Mouse (Mus musculus): ENCODE measurements around the gene Aipl1.
"Not testable (repeated sequence)": the region's sequence is repeated elsewhere in the genome, so short reads cannot be mapped to it uniquely, and the experiment has no call there.

Aipl1 gene

DNA sequence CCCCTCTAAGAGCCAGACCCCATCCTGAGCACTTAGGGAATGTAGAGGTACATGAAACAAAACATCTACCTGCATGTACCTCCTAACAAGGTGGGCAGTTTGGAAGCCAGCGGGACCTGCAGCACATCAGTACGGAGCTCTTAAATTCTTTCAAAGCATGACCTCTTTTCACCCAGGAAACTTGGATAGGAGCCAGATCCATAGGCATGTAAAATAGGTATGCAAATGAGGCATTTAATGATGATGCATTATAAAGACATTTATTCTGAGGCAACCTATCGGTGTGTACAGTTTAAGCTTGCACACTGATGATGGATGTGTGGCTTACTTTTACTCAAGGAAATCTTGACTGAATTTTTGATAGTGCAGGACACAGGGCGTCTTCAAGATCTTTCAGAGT is 22.6 kb downstream of the Aipl1 start:
- DNase-seq, result no peak

DNA sequence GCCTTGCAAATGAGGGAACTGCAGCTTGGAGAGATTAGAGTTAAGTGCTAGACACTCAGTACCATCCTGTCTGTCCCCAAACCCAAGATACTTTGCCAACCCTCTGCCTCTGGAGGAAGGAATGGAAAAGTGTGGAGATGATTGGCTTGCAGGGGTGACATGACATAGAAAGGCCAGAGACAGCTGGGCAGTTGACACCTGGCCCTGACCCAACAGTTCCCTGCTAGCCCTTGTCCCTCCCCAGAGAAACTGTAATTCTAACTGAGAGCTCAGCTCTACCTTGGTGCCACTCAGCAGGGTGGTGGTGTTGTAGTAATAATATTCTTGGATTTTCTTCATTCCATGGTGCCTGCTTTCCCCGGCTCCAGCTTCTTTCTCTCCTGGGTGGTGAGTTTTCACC is 25.4 kb downstream of the Aipl1 start:
- DNase-seq, result no peak

DNA sequence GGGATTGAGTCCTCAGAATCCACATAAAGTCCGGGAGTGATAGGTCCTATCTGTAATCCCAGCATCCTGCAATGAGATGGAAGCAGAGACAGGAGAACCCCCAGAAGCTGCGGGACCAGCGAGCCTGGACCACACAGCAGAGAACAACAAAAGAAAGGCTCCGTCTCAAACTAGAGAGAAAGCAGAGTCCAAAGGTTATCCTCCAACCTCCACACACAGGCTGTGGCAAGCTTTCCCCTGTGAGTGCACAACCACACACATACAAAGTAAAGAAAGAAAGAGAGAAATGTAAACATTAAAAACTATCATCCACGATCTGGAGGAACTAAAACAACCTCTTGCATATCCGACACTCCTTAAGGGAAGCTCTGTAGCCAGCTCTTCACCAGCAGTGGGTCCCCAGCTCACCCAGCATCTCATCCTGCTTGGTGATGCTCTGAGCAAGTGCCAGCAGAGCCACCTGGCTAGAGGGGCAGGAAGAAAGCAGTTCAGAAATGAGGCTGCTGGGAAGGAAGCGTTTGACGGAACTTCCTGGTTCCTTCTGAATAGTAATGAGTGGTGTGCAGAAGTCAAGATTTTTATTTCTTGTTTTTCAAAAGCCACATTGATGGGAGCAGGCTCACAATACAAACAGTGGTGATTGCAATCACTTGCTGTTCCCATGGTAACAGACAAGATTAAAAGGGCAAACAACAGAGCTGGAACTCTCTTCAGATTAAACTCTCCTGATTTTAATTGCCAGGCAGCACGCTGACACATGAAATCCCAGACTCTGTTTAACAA is 26.2 kb downstream of the Aipl1 start:
- DNase-seq, result no peak

DNA sequence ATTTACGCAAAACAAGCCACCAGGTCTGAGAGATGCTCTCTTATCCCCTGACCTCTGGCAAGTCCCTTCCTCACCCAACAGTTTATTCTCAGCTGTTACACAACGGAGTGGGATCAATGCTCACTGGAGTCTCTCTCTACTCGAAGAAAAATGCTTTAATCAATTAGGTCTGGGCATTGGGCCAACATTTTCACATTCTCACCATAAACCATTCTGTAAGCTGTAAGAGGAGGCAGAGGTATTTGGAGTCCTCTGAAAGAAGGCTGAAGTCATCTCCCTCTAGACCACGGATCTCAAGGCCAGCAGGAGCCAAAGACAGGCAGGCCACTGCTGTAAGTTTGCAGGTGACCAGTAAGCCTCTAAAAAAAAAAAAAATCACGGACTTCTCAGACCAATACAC is 26.9 kb downstream of the Aipl1 start:
- no peak for DNase-seq

DNA sequence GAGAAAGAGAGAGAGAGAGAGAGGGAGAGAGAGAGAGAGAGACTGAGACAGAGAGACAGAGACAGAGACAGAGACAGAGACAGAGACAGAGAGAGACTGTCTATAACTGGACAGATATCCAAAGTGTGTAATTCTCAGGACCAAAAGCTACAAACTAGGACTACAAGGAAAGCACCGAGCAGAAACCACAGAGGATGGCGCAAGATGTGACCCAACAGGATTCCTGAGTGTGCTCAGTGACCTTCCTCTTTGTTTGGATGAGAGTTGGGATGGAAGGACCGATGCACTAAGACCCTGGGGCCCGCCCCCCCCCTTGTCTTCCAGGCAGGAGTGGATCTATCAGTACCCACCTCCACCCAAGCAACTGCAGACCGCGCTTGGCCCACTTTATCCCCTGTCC is 31.8 kb downstream of the Aipl1 start:
- no peak for DNase-seq

DNA sequence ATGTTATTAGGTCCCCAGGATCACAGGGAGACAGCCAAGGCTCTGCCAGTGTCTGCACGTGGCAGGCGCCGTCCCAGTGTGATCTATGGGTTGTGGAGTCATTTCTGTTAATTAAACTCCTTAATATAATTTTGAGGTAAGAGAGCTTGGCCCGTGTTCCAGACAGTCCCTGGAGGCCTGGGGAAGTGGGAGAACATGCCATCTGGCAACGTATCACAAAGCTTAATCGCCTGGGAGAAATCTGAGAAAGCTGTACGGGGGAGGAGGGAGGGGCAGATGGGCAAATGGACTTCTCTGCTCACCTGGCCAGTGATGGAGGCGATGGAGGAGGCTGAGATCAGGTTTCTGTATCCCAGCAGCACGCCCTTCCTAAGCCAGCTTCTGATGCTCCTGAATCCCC is 34.1 kb downstream of the Aipl1 start:
- DNase-seq, result peak; percentile 25

DNA sequence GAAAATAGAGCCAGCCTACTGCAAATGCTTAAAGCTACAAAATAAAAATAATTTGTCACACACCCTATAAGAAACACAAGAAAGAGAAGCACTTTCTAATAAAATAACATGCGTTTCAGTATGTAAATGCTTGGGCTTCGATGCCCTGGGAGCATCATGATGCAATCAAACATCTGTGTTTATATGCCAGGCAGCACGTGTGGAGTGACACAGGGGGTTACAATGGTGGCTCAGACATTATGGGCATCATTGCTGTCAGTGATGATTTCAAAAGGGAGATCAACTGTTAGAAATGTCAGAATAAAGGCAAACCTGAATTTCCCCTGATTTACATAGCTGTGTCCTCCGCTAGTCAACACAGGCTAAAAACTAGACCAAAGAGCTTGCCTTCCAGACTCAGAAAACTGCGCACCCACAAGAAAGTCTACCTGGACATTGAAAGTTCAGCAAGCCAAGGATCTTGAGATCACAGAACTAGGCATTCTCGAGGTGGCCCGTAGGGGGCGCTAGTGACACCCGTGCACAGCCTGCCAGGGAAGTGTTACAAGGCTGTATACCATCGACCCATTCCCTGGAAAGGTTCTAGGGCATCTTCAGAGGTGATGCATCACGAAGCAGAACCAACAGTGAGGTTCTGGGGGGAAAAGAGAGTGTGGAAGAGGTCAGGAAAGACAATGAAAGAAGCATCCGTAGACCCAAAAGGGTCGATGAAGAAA is 35.0 kb downstream of the Aipl1 start:
- peak; percentile 64 for DNase-seq

DNA sequence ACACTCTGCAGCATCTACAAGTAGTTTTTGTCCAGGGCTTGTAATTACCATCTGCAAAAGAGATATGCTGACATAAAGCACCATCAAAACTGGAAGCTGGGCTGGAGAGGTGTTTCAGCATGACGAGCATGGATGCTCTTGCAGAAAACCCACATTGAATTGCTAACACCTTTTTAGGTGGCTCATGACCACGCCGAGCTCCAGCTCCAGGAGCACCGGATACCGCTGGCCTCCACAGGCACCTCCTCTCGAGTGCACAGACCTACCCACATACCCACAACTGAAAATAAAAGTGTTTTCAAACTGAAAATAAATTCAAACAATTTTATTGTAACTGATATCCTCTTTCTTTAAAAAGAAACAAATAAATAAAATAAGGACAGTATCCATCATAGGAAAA is 37.1 kb downstream of the Aipl1 start:
- DNase-seq, result no peak

DNA sequence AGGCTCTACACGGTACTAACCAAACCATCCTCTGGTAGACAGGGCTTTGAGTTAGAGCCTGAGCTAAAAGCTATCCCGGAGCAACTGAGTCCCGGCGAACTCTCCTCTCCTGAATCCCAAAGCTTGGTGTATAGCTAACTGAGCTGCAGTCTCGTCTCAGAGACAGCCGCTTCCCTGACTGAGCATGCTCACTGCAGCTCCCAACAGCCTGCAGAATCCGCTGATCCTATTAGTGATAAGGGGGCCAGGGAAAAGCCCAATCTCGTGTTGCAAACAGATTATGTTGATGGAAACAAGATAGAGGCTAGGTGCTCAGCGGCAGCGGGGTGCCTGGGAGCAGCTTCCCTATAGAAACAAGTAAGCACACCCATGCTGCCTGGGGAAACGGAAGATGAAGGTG is 40.5 kb downstream of the Aipl1 start:
- no peak for DNase-seq

DNA sequence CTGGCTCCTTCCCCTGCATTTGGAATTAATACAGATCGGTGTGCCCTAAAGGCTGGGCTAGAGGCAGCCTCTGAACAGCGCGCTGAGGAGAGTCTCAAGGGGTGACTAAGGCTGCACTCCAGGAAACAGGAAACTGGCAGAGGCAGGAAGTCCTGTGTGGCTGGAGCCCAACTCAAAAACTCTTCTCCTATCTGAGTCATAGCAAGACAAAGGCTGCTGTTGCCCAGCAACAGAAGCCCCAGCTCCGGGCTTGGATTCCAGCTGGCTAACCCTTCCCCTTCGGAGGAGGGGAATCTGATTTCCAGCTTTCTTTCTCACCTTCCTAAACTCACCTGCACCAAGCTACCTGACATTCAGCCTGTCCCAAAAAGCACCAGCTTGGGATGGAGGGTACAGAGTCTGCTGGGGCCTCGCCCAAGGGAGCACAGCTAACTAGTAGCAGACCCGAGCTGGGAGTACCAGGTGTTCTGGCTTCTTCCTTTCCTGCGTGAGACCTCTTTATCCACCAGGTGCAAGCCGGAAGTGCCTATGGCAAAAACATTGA is 41.3 kb downstream of the Aipl1 start:
- DNase-seq, result no peak

DNA sequence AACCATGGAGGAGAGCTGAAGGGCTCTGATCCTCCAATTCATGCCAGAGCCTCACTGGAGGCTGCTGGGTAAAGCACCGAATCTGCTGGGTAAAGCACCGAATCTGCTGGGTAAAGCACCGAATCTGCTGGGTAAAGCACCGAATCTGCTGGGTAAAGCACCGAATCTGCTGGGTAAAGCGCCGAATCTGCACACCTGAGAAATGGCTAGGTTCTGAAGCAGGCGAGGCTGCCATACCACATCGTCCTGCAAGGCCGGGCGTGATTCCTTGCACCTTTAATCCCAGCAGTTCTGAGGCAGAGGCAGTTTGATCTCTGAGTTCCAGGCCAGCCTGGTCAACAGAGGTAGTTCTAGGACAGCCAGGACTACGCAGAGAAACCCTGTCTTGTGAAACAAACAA is 44.9 kb downstream of the Aipl1 start:
- DNase-seq, result no peak

DNA sequence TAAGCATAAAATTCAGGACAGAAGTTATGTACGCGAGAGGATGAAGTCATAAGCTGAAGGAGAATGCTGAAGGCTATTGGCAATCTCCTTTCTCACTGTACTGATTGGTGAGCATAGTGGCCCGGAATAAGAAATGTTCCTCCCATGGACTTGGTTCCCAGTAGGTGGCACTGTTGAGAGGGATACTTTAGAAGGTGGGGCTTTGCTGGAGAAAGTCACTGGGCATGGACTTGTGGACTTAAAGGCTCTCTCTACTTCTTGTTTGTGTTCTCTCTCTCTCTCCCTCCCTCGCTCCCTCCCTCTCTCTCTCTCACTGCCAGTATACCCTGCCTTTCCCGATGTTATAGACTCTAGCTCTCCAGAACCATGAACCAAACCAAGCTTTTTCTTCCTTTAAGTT is 45.8 kb downstream of the Aipl1 start:
- DNase-seq, result no peak

DNA sequence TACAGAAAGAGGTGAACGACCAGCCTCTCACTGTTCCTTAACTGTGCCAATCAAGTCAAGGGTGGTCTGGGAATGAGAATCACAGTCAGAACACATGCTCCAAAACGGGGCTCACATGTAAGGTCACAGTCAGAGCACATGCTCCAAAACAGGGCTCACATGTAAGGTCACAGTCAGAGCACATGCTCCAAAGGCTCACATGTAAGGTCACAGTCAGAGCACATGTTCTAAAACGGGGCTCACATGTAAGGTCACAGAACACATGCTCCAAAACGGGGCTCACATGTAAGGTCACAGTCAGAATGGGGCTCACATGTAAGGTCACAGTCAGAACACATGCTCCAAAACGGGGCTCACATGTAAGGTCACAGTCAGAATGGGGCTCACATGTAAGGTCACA is 47.9 kb downstream of the Aipl1 start:
- DNase-seq, result not testable (repeated sequence)

DNA sequence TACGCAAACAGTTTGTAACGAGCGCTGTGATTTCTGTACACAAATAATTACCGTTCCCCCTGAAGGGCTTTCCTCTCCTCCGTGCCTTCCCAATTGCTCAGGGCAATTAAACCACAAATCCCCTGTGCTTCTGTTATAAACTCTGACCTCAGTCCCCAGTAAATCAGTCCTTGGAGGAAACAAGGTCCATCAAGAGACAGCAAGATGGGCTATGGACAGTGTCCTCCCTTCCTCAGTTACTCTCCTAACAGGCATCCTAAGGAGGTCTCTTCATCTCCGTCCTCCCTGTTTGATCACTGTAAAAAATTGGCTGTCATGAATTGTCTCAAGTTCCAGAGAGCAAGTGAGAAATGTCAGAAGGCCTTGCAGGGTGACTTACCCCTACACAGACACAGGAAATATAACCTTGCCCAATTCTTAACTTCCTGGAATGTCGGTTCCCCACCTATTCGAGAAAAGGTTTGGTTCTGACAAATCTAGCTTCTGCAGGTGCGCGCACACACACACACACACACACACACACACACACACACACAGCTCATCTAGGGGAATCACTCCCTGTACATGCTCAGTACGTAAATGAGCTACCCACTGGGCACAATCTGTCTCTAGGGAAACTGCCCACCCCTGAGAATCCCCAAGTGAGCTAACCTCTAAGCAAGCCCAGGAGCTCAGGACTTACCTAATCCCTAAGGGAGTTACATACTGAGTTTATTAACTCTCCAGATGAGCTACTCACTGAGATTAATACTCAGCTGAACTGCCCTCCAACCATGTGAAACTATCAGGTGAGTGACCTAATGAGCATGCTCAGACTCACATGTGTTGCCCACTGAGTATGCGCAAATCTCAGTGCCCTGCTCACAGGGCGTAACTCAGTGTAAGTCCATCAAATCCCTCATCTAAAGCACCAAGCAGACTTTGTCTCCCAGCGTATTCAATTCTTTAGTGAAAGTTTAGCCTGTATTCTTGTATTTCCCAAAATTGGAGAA is 49.9 kb downstream of the Aipl1 start:
- DNase-seq, result no peak

DNA sequence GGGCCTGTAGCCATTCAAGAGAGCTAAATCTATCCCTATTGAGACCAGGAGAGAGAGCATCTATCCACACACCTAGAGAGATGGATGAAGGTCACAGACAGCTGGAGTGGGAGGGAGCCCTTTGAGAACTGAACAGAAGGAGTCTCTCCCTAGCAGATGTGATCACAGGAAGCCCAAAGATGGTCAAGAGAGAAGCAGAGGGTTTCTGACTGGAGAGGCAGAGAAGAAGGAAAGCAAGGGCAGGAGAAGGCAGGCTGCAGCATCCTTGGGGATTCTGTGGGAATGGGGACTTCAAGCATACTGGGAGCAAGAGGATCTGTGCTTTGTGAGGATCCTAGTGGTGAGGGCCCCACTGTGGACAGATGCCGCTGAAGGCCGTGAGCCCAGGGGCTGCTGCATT is 51.5 kb downstream of the Aipl1 start:
- DNase-seq, result no peak

DNA sequence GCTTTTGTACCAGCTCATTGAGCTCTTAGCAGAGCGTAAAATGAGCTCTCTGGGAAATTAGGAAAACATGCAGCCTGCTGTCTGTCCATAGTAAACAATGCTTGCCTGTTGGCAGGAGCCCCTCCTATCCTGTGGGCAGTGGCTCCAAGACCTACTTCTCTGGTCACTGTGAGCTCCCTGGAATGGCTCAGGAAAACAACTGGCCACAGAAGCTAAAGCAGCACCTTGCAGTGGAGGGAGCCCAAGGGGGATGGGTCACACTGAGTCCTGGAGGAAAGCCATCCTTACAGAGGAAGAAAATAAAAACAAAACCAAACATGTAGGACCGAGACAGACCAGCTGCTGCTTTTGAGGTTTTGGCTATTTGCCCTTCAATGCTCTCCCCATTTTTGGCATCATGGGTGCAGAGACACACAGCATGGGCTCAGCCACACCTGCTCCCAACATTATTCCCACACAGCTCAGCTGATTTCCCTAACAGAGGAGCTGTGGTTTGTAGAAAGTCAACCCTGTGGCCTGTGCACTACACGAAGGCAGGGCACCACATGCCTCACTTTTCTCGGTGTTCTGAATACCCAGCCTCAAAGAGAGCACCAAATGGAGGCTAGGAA is 52.1 kb downstream of the Aipl1 start:
- DNase-seq, result no peak

DNA sequence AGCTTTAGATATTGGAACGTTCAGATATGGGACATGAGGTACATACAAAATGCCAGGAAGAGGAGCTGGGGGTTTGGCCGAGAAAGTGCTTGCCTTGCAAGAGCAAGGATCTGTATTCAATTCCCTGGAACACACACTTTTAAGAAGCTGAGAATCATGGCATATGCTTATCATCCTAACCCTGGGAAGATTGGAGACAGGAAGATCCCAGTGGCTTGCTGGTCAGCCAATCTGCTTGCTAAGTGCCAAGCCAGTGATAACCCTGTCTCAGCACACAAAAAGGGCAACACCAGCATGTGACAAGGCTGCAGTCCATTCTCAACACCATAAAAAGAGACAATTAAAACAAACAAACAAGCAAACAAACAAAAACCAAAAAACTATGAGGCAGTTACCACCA is 53.2 kb downstream of the Aipl1 start:
- DNase-seq, result no peak

Measured in cerebellum, adult 8-10 months (tissue).